Comparison of ENCODE assay signal across 21 mouse cellular contexts in the genomic region with DNA sequence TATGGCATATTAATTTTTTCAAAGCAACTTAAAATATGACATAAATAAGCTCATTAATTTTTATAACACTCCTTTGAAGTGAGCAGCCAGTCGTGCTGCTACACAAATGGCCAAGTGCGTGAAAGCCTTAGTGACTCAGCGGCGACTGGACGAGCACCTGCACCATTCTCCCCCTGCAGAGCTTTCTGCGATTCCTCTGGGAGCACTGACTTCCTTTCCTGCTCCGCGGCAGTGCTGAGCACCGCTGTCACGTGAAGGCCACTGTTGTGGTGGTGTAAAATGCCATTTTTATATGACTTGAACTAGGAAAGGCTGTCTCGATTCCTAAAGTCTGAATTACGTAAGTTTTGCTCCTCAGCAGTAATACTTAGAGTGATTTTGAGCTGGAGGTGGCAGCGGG. TPM values are rescaled to one million over a fixed set of nuclear protein-coding genes. Genes with fewer than 3 reads are reported as not detected.
DNase-seq lines count a peak whose midpoint lies in the region; TF ChIP-seq lines count a peak whose summit lies in the region.
"Had no signal": no experiment of that assay in that cellular context is flagged by ENCODE, and none has a peak within 500 bp of the region (broad histone marks: within the 10 kb centered on the region; RNA-seq: fewer than 3 reads in every experiment).

No protein-coding gene starts in this region.

- in situ Hi-C loops in CH12.LX (cut with MboI; ENCODE audit: low pct_ligation_motif_present, low pct_unique_long_range_greater_than_20kb, low sequenced_read_pairs), result no loop called here

- H3K9ac ChIP-seq in CH12.LX (ENCODE audit: insufficient read depth, low read depth), result no peak overlapping the region
- H3K9ac ChIP-seq: embryonic facial prominence, embryonic 12.5 days; embryonic facial prominence, embryonic 15.5 days; forebrain, postnatal 0 days; hindbrain, embryonic 13.5 days; intestine, embryonic 15.5 days had no signal

- H3K4me3 ChIP-seq in CH12.LX (replicated peaks in 1 of 3; ENCODE audit: low read depth in 2 of 3, low read length in 2 of 3, poor library complexity in 1 of 3), result no peak overlapping the region
- H3K4me3 ChIP-seq: embryonic facial prominence, embryonic 12.5 days; embryonic facial prominence, embryonic 15.5 days; hindbrain, embryonic 10.5 days; hindbrain, embryonic 13.5 days; intestine, embryonic 15.5 days had no signal

- H3K79me2 ChIP-seq in CH12.LX (replicated peaks; ENCODE audit: control insufficient read depth, extremely low read depth, insufficient read depth, poor library complexity, severe bottlenecking), result no peaks in the 10 kb centered on the region

- no peak for TF ChIP-seq POLR2A in CH12.LX (IDR thresholded peaks at IDR 0.05; ENCODE audit: low read depth, low read length)

- peaks cover 38 to 80% of the 10 kb centered on the region in 2 experiments for H3K36me3 ChIP-seq in CH12.LX (replicated peaks in 1 of 2; ENCODE audit: control insufficient read depth in 1 of 2, insufficient read depth in 1 of 2, low read length in 1 of 2)

- peaks cover 0 to 26% of the 10 kb centered on the region in 2 experiments; a peak in 2 of 4 replicates for H3K4me1 ChIP-seq in CH12.LX (ENCODE audit: control insufficient read depth in 1 of 2, insufficient read depth in 2 of 2)
- H3K4me1 ChIP-seq: embryonic facial prominence, embryonic 12.5 days; embryonic facial prominence, embryonic 15.5 days; hindbrain, embryonic 10.5 days; hindbrain, embryonic 13.5 days; intestine, embryonic 15.5 days had no signal

- no peak overlapping the region for H3K27ac ChIP-seq in CH12.LX (ENCODE audit: insufficient read depth, low read depth)
- H3K27ac ChIP-seq: embryonic facial prominence, embryonic 12.5 days; embryonic facial prominence, embryonic 15.5 days; hindbrain, embryonic 10.5 days; hindbrain, embryonic 13.5 days; intestine, embryonic 15.5 days had no signal

- dilution Hi-C loops in CH12.LX (cut with MboI; ENCODE audit: extremely low pct_ligation_motif_present, extremely low pct_unique_long_range_greater_than_20kb, low sequenced_read_pairs), result no loop called here

- TF ChIP-seq CTCF in CH12.LX (conservative IDR thresholded peaks at IDR 0.05 in 1 of 2, IDR thresholded peaks at IDR 0.05 in 1 of 2; ENCODE audit: low read depth in 2 of 2, low read length in 2 of 2), result no peak

- no peak for TF ChIP-seq RAD21 in CH12.LX (IDR thresholded peaks at IDR 0.05; ENCODE audit: low read depth, low read length)

- peak; percentile 16 to 25 for DNase-seq in adrenal gland, postnatal 36 days
- no peak for DNase-seq in adrenal gland, postnatal 4 days (ENCODE audit: low spot score in 2 of 2)
- peak; percentile 30 for DNase-seq in kidney, postnatal 10 days
- DNase-seq in kidney, adult 8-10 months, result no peak
- peak; percentile 48 for DNase-seq in CH12.LX (ENCODE audit: extremely low read depth)
- DNase-seq in testis, postnatal 14 days (ENCODE audit: low spot score), result no peak
- DNase-seq: adrenal gland, adult 8-10 months; B cell, adult 2 months; cerebellum, adult 2 months; cerebellum, adult 9-11 months; cerebellum, postnatal 25 days; forebrain, postnatal 0 days; gastrocnemius, postnatal 10 days; gastrocnemius, postnatal 36 days; kidney, adult 11 months had no signal

- H3K9me3 ChIP-seq in CH12.LX (replicated peaks; ENCODE audit: low read length), result no peaks in the 10 kb centered on the region
- H3K9me3 ChIP-seq: embryonic facial prominence, embryonic 12.5 days; embryonic facial prominence, embryonic 15.5 days; hindbrain, embryonic 10.5 days; hindbrain, embryonic 13.5 days; intestine, embryonic 15.5 days had no signal

- no peak overlapping the region for H3K4me2 ChIP-seq in CH12.LX (ENCODE audit: insufficient read depth, low read depth, poor library complexity, severe bottlenecking)
- H3K4me2 ChIP-seq: embryonic facial prominence, embryonic 12.5 days; embryonic facial prominence, embryonic 15.5 days; heart, embryonic 11.5 days; hindbrain, embryonic 13.5 days; intestine, embryonic 15.5 days had no signal

- H3K27me3 ChIP-seq in CH12.LX (replicated peaks), result no peaks in the 10 kb centered on the region
- H3K27me3 ChIP-seq: embryonic facial prominence, embryonic 12.5 days; embryonic facial prominence, embryonic 15.5 days; hindbrain, embryonic 13.5 days; intestine, embryonic 15.5 days had no signal

- no peak for TF ChIP-seq EP300 in CH12.LX (IDR thresholded peaks at IDR 0.05; ENCODE audit: low read length)

TF ChIP-seq in CH12.LX, 34 proteins besides CTCF, POLR2A, EP300 and RAD21:
- TF ChIP-seq RCOR1 (conservative IDR thresholded peaks at IDR 0.05; ENCODE audit: low read depth, low read length), result no peak
- TF ChIP-seq ETS1 (conservative IDR thresholded peaks at IDR 0.05; ENCODE audit: low read depth, low read length), result no peak
- no peak for TF ChIP-seq JUND (conservative IDR thresholded peaks at IDR 0.05; ENCODE audit: low read depth, low read length)
- TF ChIP-seq USF1 (IDR thresholded peaks at IDR 0.05; ENCODE audit: low read depth, low read length), result no peak; the same call in 1 of the 2 replicates
- TF ChIP-seq USF2 (conservative IDR thresholded peaks at IDR 0.05; ENCODE audit: low read depth, low read length), result peak; percentile 24
- TF ChIP-seq ZNF384 (IDR thresholded peaks at IDR 0.05; ENCODE audit: low read depth, low read length), result no peak
- TF ChIP-seq E2F4 (IDR thresholded peaks at IDR 0.05; ENCODE audit: insufficient replicate concordance, low read depth, low read length), result no peak
- TF ChIP-seq CHD2 (IDR thresholded peaks at IDR 0.05; ENCODE audit: low read length), result no peak
- TF ChIP-seq BHLHE40 (IDR thresholded peaks at IDR 0.05; ENCODE audit: low read depth, low read length), result peak; percentile 68
- TF ChIP-seq NELFE (IDR thresholded peaks at IDR 0.05; ENCODE audit: low read depth, low read length), result no peak
- TF ChIP-seq ZKSCAN1 (IDR thresholded peaks at IDR 0.05; ENCODE audit: borderline replicate concordance, low read depth, low read length), result no peak
- TF ChIP-seq MAZ (IDR thresholded peaks at IDR 0.05; ENCODE audit: low read depth, low read length), result no peak
- no peak for TF ChIP-seq CHD1 (IDR thresholded peaks at IDR 0.05; ENCODE audit: low read depth, low read length)
- no peak for TF ChIP-seq MAX (IDR thresholded peaks at IDR 0.05; ENCODE audit: low read length)
- no peak for TF ChIP-seq MEF2A (IDR thresholded peaks at IDR 0.05; ENCODE audit: borderline replicate concordance, low read depth, low read length)
- no peak for TF ChIP-seq GABPA (IDR thresholded peaks at IDR 0.05; ENCODE audit: insufficient replicate concordance, low read depth, low read length)

RNA-seq across cellular contexts. Expression of gene Ccnj, which starts 10.5 kb away (rescaled TPM):
- 1 to 10 TPM; 6.6 to 6.8 TPM for total RNA-seq in adrenal gland, postnatal 36 days (2021)
- 10 to 100 TPM; 10.7 to 12.3 TPM for total RNA-seq in adrenal gland, postnatal 4 days (2021)
- 4.2 and 4.3 TPM in 2 replicates for total RNA-seq in CH12.LX (2012; rRNA removed)
- total RNA-seq in CH12.LX (2014; rRNA removed), result 4.2 and 4.7 TPM in 2 replicates
- polyA plus RNA-seq in CH12.LX (2012; ENCODE audit: insufficient read length, low read depth), result 7.5 and 8.6 TPM in 2 replicates

RNA-seq across cellular contexts. Expression of gene Zfp518a, which starts 52.9 kb away (rescaled TPM):
- 10 to 100 TPM; 11.3 to 13.8 TPM for total RNA-seq in adrenal gland, postnatal 36 days (2021)
- 10 to 100 TPM; 21.6 to 22.0 TPM for total RNA-seq in adrenal gland, postnatal 4 days (2021)
- total RNA-seq in CH12.LX (2012; rRNA removed) (5.4 and 5.9 TPM in 2 replicates), CH12.LX (2014; rRNA removed) (19.7 and 23.4 TPM in 2 replicates)
- 10.0 and 11.6 TPM in 2 replicates for polyA plus RNA-seq in CH12.LX (2012; ENCODE audit: insufficient read length, low read depth)

Comparison
In these comparisons a context has a peak if more than half of its experiments do, and no peak if none do; other contexts are left out.
1. DNase-seq: peak in adrenal gland, postnatal 36 days (2 of 2), kidney, postnatal 10 days (single experiment) and CH12.LX (single experiment); none in adrenal gland, postnatal 4 days (0 of 2), kidney, adult 8-10 months (0 of 2) and testis, postnatal 14 days (single experiment).